Mouse (Mus musculus): ENCODE data around the gene Dync2li1.
A peak's percentile ranks its signal among the peaks of the same experiment; 100 is the strongest.

The Dync2li1 gene

GRCm38 (mm10) chr17:84611500-84611899 lies 14.8 kb upstream of the Dync2li1 start:
- peak; percentile 35 for DNase-seq (ENCODE audit: low spot score)

GRCm38 (mm10) chr17:84611971-84612370 lies 14.3 kb upstream of the Dync2li1 start:
- DNase-seq (ENCODE audit: low spot score): peak; percentile 72

GRCm38 (mm10) chr17:84615811-84616210 lies 10.5 kb upstream of the Dync2li1 start:
- DNase-seq (ENCODE audit: low spot score): no peak

GRCm38 (mm10) chr17:84616526-84617074 lies 9.7 kb upstream of the Dync2li1 start:
- no peak for DNase-seq (ENCODE audit: low spot score)

- DNase-seq (ENCODE audit: low spot score): no peak
Measured at GRCm38 (mm10) chr17:84617953-84618352, 8.3 kb upstream of the Dync2li1 start.

DNA sequence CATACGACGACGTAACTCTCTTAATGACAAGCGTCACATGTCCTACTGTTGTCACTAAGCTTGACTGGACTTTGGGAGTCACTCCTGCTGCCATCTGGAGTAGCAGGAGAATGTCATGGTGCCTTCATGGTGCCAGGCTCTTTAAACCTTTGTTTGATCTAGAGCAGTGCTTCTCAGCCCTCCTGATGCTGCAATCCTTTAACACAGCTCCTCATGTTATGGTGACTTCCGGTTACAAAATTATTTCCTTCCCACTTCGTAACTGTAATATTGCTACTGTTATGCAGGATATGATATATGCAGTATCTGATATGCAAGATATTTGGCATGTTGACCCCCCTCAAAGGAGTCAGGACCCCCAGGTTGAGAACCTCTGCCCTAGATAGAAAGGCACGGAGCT lies 7.2 kb upstream of the Dync2li1 start:
- no peak for DNase-seq (ENCODE audit: low spot score)

DNA sequence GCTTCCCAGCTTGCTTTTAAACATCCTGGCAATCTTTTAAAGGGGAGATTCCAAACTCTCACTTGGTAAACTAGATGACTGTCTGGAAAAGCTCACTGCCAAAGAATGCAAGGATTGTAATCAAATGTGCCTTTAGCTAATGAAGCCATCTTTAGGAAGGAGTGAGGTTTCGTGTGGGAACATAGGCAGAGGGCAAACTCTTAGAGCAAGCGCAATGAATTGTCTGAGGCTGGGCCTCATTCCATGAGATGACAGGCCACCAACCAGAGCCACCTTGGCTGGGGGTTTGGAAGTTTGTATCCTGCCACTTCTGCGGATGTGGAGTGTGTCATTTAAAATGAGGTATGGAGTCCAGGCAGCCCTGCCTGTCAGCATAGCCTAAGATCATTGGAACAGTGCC lies 6.2 kb upstream of the Dync2li1 start:
- no peak for DNase-seq (ENCODE audit: low spot score)

GRCm38 (mm10) chr17:84620610-84621009 lies 5.7 kb upstream of the Dync2li1 start:
- no peak for DNase-seq (ENCODE audit: low spot score)

DNA sequence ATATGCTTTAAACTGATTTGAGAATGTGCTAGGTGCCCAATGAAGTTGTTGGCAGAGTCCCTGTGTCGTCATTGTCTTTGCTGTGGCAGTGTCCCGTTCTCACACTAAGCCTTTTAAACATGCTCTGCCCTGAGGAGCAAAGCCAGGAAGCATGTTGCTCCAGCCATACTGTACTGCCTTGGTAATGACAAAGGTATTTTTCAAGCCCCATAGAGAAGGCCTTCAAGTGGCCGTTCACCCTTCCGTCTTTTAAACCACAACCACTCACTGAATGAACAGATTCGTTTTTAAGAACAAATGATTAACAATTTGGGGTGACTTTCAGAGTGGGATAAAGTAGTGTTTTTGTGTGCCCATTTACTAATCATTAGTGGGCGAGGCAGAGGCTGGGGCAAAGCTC lies 5.1 kb upstream of the Dync2li1 start:
- DNase-seq (ENCODE audit: low spot score): no peak

DNA sequence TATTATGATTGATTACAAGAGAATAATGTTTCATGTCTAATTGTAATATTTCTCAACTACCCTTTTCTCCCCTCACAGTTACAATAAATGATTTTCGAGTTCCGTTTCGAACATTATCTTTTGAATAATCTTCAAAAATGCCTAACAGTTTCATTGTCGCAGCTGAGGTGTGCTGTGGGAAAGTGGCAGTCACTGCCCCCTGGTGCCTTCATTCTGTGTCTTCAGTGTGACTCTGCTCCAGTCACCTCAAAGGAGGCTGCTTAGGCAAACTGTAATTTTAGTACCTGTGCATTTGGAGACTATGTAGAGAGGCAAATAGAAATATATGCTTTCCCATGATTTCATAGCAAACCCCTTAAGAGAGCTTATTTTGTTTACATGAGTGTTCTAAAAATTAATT lies 4.3 kb upstream of the Dync2li1 start:
- DNase-seq (ENCODE audit: low spot score): no peak

- no peak for DNase-seq (ENCODE audit: low spot score)
Measured at GRCm38 (mm10) chr17:84622873-84623272, 3.4 kb upstream of the Dync2li1 start.

- DNase-seq (ENCODE audit: low spot score): peak; percentile 79
Measured at GRCm38 (mm10) chr17:84626857-84627305, 585 bp downstream of the Dync2li1 start.

DNA sequence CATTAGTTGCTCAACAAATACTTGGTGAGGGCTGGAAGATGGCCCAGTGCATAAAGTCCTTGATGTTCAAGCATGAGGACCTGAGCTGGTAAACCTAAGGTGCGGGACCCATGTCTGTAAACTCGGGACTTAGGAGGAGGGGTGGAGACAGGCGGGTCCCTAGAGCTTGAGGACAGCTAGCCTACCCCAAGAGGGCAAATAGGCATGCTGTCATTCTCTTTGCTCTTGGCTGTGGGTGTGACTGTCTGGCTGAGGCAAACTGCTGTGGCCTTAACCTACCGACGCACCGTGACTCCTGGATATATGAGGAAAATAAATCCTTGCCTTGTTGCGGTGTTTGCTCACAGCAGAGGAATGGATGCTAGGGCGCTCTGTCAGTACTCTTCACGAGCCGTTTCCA lies 1.4 kb downstream of the Dync2li1 start:
- DNase-seq (ENCODE audit: low spot score): no peak

GRCm38 (mm10) chr17:84628611-84629010 lies 2.3 kb downstream of the Dync2li1 start:
- DNase-seq (ENCODE audit: low spot score): no peak

- DNase-seq (ENCODE audit: low spot score): no peak
Measured at GRCm38 (mm10) chr17:84631836-84632235, 5.5 kb downstream of the Dync2li1 start.

DNA sequence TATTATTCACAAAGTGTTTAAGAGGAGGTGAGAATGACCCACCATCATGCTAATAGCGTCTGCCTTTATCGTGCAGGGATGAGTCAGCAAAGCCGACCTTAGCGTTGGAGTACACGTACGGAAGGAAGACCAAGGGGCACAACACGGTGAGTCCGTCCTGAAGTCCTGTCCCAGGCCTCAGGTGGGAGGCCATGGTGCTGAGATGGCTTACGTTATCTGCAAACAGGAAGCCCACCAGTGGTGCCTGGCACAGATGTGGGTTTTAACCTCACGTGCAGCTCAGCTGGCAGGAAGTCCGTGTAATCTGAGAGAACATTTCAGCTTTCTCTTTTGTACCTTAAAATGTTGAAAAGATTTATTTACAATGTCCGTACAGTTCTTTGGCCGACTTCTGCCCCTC lies 7.1 kb downstream of the Dync2li1 start:
- no peak for DNase-seq (ENCODE audit: low spot score)

- DNase-seq (ENCODE audit: low spot score): no peak
Measured at GRCm38 (mm10) chr17:84636328-84636727, 10.0 kb downstream of the Dync2li1 start.

DNA sequence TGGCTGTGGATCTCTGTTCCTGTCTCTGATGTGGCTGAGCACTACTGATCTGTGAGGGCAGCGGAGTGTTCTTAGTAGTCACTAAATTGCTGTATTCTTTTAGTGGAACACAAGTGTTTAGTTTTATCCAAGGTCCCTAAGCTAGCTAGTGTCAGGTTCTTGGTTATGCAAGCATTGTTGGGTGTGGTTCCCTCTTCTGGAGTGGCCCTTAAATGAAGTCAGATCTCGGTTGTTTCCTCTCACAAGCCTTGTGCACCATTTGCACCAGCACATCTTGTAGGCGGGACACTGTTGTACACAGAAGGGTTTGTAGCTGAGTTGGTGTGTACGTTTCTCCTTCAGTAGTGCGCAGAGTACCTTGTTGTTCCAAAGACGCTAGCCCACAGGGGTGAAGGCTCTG lies 11.7 kb downstream of the Dync2li1 start:
- DNase-seq (ENCODE audit: low spot score): no peak

DNA sequence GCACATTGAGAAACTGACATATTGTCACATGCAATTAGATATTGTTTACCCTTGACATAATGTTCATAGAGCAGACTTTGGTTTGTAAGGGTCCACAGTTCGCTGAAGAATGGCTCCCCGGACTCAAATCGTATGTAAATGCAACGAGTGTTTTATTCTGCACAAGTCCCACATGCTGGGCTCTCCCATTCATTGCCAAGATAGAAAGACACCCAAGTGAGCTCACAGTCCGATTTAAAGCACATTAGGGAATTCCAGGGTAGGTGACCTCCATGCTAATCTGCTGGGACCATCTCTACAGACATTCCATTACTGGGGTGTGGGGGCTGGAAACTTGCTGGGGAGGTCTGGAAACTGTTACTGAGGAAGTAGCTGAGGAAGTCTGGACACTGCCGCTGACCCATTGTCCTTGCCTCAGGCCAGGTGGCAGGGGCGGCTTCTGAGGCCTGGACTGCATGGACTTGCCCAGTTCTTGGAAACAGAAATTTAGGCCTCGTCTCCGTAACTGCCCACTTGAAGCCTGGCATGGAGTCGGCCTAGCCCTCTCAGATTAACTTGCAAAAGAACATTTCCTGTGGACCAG lies 13.6 kb downstream of the Dync2li1 start:
- DNase-seq (ENCODE audit: low spot score): no peak

DNA sequence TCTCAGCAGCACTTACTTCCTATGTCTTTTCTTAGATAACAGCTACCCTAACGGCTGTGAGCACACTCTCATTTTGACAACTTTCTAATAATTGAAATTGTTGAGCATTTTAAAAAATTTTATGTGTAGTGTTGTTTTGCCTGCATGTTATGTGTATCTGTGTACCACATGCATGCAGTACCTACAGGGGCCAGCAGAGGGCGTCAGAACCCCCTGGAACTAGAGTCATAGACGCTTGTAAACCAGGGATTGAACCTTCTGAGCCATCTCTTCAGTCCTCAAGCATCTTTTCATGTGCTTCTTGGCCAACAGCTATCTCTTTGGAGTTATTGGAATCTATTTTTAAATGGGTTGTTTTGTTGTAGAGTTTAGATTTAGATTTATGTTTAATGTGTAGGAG lies 15.6 kb downstream of the Dync2li1 start:
- no peak for DNase-seq (ENCODE audit: low spot score)

GRCm38 (mm10) chr17:84642324-84642723 lies 16.0 kb downstream of the Dync2li1 start:
- DNase-seq (ENCODE audit: low spot score): no peak

DNA sequence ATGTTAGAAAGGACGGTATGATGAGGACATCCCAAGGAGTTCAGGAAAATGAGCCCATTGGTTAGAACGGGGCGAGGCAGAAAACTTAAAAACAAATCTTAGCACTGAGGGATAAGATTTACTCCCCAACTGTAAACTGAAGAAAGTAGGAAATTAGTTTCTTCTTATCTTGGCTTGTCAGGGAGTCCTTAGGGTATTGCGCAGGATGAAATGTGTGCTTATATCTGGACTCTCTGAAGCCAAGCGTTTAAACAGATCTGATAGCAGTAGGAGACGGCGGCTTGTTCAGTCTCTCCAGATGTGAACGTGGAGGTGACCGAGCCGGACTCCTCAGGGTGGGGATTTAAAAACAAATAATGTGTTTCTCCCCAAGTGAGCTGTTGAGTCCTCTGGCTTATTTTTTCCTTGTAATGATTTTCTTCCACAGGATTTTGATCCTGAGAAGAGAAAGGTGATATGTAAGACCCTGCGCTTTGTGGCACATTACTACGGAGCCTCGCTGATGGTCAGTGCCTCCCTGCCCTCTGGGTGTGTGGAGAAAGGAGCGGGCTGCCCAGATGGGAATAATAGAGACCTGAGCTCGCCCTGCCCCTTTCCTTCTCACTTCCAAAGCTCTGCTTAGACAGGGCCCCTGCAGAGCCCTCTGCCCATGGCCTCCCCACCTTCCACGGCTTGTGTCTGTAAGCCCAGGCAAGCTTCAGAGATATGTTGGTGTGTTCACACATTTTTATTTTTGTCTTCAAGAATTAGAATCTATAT lies 18.2 kb downstream of the Dync2li1 start:
- DNase-seq (ENCODE audit: low spot score): no peak

GRCm38 (mm10) chr17:84645119-84645518 lies 18.8 kb downstream of the Dync2li1 start:
- DNase-seq (ENCODE audit: low spot score): no peak

- DNase-seq (ENCODE audit: low spot score): no peak
Measured at GRCm38 (mm10) chr17:84645894-84646293, 19.6 kb downstream of the Dync2li1 start.

Measured in MN1 (cell line).